Mouse (Mus musculus): ENCODE measurements around the gene Mrm3. TPM values are rescaled to one million over a fixed set of nuclear protein-coding genes. Genes with fewer than 3 reads are reported as not detected.

Gene Mrm3
- polyA plus RNA-seq, 2 experiments, result 15.2 to 20.9 TPM

DNA sequence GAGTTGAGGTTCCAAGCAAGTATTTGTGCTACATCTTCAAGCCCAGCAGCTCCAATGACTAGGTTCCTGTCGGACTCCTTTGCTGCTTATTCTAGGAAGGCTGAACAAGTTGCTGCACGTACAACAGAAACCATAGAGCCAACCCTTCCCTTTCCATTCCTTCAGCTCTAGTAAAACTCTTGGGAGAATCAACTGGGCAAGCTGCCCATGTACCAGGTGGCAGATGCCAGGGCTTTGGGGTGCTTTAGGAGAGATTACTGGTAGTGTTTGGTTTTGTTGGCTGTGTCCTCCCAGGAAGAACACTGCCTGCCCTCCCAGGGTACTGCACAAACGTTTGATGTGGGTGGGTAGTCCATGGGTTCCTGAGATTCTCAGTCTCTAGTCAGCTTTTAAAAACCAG lies 8.5 kb downstream of the Mrm3 start:
- no peak overlapping the region for H3K27ac ChIP-seq (replicated peaks; ENCODE audit: low read depth, low read length)

GRCm38 (mm10) chr11:76253145-76253917 lies 9.8 kb downstream of the Mrm3 start:
- peak; percentile 81 for DNase-seq (ENCODE audit: low spot score)
- Histone ChIP-seq H3K9ac (ENCODE audit: low read depth, low read length, severe bottlenecking) (no peak overlapping the region), H3K9me3 (ENCODE audit: control insufficient read depth, low read length) (no peaks in the 10 kb centered on the region), H3K4me1 (ENCODE audit: control insufficient read depth, insufficient read depth, low read length) (peaks cover 14% of the 10 kb centered on the region), H3K4me3 (replicated peaks; ENCODE audit: low read length) (no peak overlapping the region), H3K27ac (replicated peaks; ENCODE audit: low read depth, low read length) (no peak overlapping the region), H3K36me3 (ENCODE audit: control insufficient read depth, insufficient read depth, low read length) (peaks cover 37% of the 10 kb centered on the region), H3K4me2 (replicated peaks; ENCODE audit: low read depth, low read length, severe bottlenecking) (no peak overlapping the region), H3K27me3 (ENCODE audit: control insufficient read depth, insufficient read depth, low read length) (no peaks in the 10 kb centered on the region)
- peak; percentile 77; the same call in 1 of the 2 replicates for ATAC-seq (ENCODE audit: low FRiP score, low read depth)
- TF ChIP-seq POLR2A (IDR thresholded peaks at IDR 0.05; ENCODE audit: borderline replicate concordance, extremely low read depth, insufficient read depth, insufficient read length), result no peak
- WGBS, result 49% methylated on average over 5 of the region's 5 CpGs

More for the DNA sequence above, 8.5 kb downstream of the Mrm3 start:
- no peak overlapping the region for H3K9ac ChIP-seq (ENCODE audit: low read depth, low read length, severe bottlenecking)
- peaks cover 33% of the 10 kb centered on the region for H3K36me3 ChIP-seq (ENCODE audit: control insufficient read depth, insufficient read depth, low read length)
- no peak overlapping the region for H3K4me2 ChIP-seq (replicated peaks; ENCODE audit: low read depth, low read length, severe bottlenecking)
- TF ChIP-seq POLR2A (IDR thresholded peaks at IDR 0.05; ENCODE audit: borderline replicate concordance, extremely low read depth, insufficient read depth, insufficient read length), result no peak
- no peaks in the 10 kb centered on the region for H3K9me3 ChIP-seq (ENCODE audit: control insufficient read depth, low read length)
- no peak for ATAC-seq (ENCODE audit: low FRiP score, low read depth)
- no peaks in the 10 kb centered on the region for H3K27me3 ChIP-seq (ENCODE audit: control insufficient read depth, insufficient read depth, low read length)
- H3K4me1 ChIP-seq (ENCODE audit: control insufficient read depth, insufficient read depth, low read length), result peaks cover 14% of the 10 kb centered on the region
- no peak for DNase-seq (ENCODE audit: low spot score)
- no peak overlapping the region for H3K4me3 ChIP-seq (replicated peaks; ENCODE audit: low read length)
- WGBS, result 48% methylated on average over 3 of the region's 3 CpGs

GRCm38 (mm10) chr11:76253918-76254264 lies 10.4 kb downstream of the Mrm3 start:
- no peaks in the 10 kb centered on the region for H3K9me3 ChIP-seq (ENCODE audit: control insufficient read depth, low read length)
- H3K36me3 ChIP-seq (ENCODE audit: control insufficient read depth, insufficient read depth, low read length), result peaks cover 42% of the 10 kb centered on the region
- no peak overlapping the region for H3K4me3 ChIP-seq (replicated peaks; ENCODE audit: low read length)
- H3K9ac ChIP-seq (ENCODE audit: low read depth, low read length, severe bottlenecking), result no peak overlapping the region
- peaks cover 14% of the 10 kb centered on the region for H3K4me1 ChIP-seq (ENCODE audit: control insufficient read depth, insufficient read depth, low read length)
- H3K27ac ChIP-seq (replicated peaks; ENCODE audit: low read depth, low read length), result no peak overlapping the region
- ATAC-seq (ENCODE audit: low FRiP score, low read depth), result 0 out of 2 replicates have a peak, but pooled peaks have one; percentile 8
- H3K4me2 ChIP-seq (replicated peaks; ENCODE audit: low read depth, low read length, severe bottlenecking), result no peak overlapping the region
- TF ChIP-seq POLR2A (IDR thresholded peaks at IDR 0.05; ENCODE audit: borderline replicate concordance, extremely low read depth, insufficient read depth, insufficient read length), result no peak
- no peaks in the 10 kb centered on the region for H3K27me3 ChIP-seq (ENCODE audit: control insufficient read depth, insufficient read depth, low read length)
- no peak for DNase-seq (ENCODE audit: low spot score)
- WGBS, result 89% methylated on average over 4 of the region's 4 CpGs

DNA sequence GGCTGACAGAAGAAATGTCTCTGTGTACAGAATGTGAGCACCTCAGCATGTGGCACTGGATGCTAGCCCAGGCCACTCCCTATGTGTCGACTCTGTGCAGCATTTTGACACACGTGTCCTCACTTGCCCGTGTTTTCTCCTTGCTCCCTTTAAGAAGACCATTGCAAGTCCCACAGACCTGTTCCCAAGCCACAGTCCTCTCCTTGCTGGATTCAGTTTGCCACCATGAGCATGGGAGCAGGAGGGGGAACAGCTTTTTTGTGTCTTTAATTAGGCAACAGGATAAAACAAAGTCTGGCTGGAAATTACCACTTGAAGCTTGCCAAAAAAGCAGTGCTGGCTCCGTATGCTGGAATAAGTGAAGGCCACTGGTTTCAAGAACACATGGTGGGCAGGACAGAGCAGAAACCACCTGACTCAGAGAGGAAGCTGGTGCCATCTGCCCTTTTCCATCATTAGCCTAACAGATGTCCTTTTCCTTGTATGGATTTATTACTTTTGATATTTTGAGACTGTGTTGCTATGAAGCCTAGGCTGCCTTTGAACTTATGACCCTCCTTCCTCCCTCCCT lies 12.0 kb downstream of the Mrm3 start:
- H3K27ac ChIP-seq (replicated peaks; ENCODE audit: low read depth, low read length), result no peak overlapping the region
- H3K4me2 ChIP-seq (replicated peaks; ENCODE audit: low read depth, low read length, severe bottlenecking), result no peak overlapping the region
- no peaks in the 10 kb centered on the region for H3K9me3 ChIP-seq (ENCODE audit: control insufficient read depth, low read length)
- TF ChIP-seq POLR2A (IDR thresholded peaks at IDR 0.05; ENCODE audit: borderline replicate concordance, extremely low read depth, insufficient read depth, insufficient read length), result no peak
- H3K4me1 ChIP-seq (ENCODE audit: control insufficient read depth, insufficient read depth, low read length), result peaks cover 14% of the 10 kb centered on the region
- H3K4me3 ChIP-seq (replicated peaks; ENCODE audit: low read length), result no peak overlapping the region
- ATAC-seq (ENCODE audit: low FRiP score, low read depth) (peak; percentile 35), DNase-seq (ENCODE audit: low spot score) (peak; percentile 44)
- H3K27me3 ChIP-seq (ENCODE audit: control insufficient read depth, insufficient read depth, low read length), result no peaks in the 10 kb centered on the region
- peaks cover 36% of the 10 kb centered on the region for H3K36me3 ChIP-seq (ENCODE audit: control insufficient read depth, insufficient read depth, low read length)
- H3K9ac ChIP-seq (ENCODE audit: low read depth, low read length, severe bottlenecking), result no peak overlapping the region
- WGBS, result 34% methylated on average over 4 of the region's 4 CpGs

DNA sequence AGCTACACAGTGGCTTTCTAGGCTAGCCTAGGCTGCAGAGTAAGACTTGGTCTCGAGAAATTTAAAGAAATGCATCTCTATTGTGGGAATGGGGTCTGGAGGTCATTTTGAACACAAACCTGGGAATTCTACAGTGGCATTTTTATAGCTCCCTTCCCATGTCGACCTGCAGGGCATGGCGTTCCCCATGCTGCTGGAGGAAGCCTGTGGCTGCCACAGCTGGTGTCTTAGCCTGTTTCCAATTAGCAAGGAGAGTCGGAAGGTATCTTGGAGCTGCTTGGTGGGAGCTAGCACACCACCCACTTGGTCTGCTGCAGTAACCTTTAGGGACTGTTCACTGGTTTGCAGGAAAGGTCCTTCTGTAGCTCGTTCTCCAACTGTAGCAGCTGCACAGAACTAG lies 12.6 kb downstream of the Mrm3 start:
- no peaks in the 10 kb centered on the region for H3K27me3 ChIP-seq (ENCODE audit: control insufficient read depth, insufficient read depth, low read length)
- TF ChIP-seq POLR2A (IDR thresholded peaks at IDR 0.05; ENCODE audit: borderline replicate concordance, extremely low read depth, insufficient read depth, insufficient read length), result no peak
- peaks cover 36% of the 10 kb centered on the region for H3K36me3 ChIP-seq (ENCODE audit: control insufficient read depth, insufficient read depth, low read length)
- no peak overlapping the region for H3K9ac ChIP-seq (ENCODE audit: low read depth, low read length, severe bottlenecking)
- no peak overlapping the region for H3K4me3 ChIP-seq (replicated peaks; ENCODE audit: low read length)
- 2% methylated on average over 5 of the region's 5 CpGs for WGBS
- no peaks in the 10 kb centered on the region for H3K9me3 ChIP-seq (ENCODE audit: control insufficient read depth, low read length)
- 0 out of 2 replicates have a peak overlapping the region, but pooled peaks have one; percentile 6 for H3K4me2 ChIP-seq (replicated peaks; ENCODE audit: low read depth, low read length, severe bottlenecking)
- ATAC-seq (ENCODE audit: low FRiP score, low read depth), result no peak; the same call in 1 of the 2 replicates
- peaks cover 14% of the 10 kb centered on the region for H3K4me1 ChIP-seq (ENCODE audit: control insufficient read depth, insufficient read depth, low read length)
- no peak for DNase-seq (ENCODE audit: low spot score)
- peak overlapping the region; percentile 45; the same call in 1 of the 2 replicates for H3K27ac ChIP-seq (replicated peaks; ENCODE audit: low read depth, low read length)
